Mouse (Mus musculus) gastrocnemius, postnatal 10 days (tissue): ENCODE data around the gene Tbx20. TPM values are rescaled to one million over a fixed set of nuclear protein-coding genes. Genes with fewer than 3 reads are reported as not detected.
A peak's percentile ranks its signal among the peaks of the same experiment; 100 is the strongest.

Source experiments
- DNase-seq: peaks from one replicate; pipeline ENCODE4 v3.0.0; 2021; ENCODE audit warnings: mixed read lengths
- total RNA-seq, 2 experiments: library from RNA; stranded (reverse); gene quantifications; 2 replicates each; pipeline ENCODE4 v1.2.3; 2021

Gene Tbx20
- total RNA-seq, 2 experiments from 2014 or later: not detected

DNA sequence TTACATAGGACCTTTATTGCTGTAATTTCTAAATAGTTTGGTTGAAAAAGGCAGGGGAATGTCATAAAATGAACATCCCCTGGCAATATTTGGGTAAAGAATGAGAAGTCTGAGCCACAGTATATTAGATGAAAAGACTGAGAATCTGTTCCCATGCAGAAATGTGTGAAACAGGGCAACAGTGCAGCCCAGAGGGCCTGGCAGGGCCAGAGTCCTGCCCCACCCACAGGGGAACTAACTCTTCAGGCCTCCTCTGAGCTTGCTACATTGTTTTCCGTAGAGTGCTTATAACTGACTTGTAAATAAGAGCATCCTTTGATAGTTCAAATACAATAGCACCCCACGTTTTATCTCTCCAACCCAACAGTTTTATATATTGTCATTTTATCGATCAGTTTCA, 7.0 kb downstream of the Tbx20 start:
- no peak for DNase-seq

GRCm38 (mm10) chr9:24765572-24765971, 8.5 kb downstream of the Tbx20 start:
- no peak for DNase-seq

DNA sequence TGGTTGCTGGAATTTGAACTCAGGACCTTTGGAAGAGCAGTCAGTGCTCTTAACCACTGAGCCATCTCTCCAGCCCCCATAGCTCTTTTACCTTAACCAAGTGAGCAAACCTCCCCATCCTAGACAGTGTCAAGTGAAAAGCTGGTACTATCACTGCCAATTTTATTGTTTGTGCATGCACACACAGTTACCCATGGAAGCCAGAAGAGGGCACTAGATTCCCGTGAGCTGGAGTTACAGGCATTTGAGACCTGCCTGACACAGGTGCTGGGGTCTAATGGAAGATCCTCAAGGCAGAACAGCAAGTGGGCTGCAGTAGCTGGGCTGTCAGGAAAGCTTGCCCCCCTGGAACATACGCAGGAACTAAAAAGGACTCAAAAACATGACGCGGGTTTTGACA, 13.6 kb downstream of the Tbx20 start:
- DNase-seq: no peak

- DNase-seq: no peak
These were observed 29.1 kb downstream of the Tbx20 start for GRCm38 (mm10) chr9:24744958-24745357.

GRCm38 (mm10) chr9:24701246-24701645, 72.9 kb downstream of the Tbx20 start:
- DNase-seq: no peak

DNA sequence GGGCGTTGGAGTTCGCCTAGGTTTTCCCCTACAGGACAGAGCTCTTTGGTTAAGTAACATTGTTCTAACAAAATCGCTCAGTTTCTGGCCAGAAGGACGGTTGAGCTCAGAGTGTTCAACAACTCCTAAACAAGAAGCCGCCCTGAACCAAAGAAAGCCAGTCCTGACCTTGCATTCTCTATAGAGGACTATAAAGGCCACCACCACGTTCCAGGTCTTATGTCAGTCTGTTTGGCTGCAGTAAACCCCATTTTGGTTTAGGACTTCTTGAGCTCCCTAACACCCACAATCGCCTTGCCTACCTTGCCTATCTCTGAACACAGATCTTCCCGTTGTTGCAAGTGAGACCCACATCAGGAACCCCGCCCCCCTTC, 77.7 kb downstream of the Tbx20 start:
- no peak for DNase-seq

GRCm38 (mm10) chr9:24695700-24696404, 78.3 kb downstream of the Tbx20 start, which contains the start of gene Dpy19l2:
Gene Dpy19l2 (minus strand): TSS chr9:24696293.
- DNase-seq: peak; percentile 7

Other genes starting within 250 kb of the Tbx20 start
- not detected for gene Cypt4, start 149.1 kb downstream of the Tbx20 start, total RNA-seq
- gene Dpy19l2, start 78.0 kb downstream of the Tbx20 start, total RNA-seq: not detected